Mouse (Mus musculus): ENCODE measurements around the gene Fgfr2.

GRCm38 (mm10) chr7:130662869-130663268, 2460.3 kb downstream of the Fgfr2 start:
- no peak for TF ChIP-seq POLR2A (IDR thresholded peaks at IDR 0.05; ENCODE audit: low read depth, low read length)
- no peak for TF ChIP-seq CTCF (IDR thresholded peaks at IDR 0.05; ENCODE audit: borderline replicate concordance, insufficient read depth, low read length)
